Mouse (Mus musculus) granulocyte monocyte progenitor cell, adult 5-6 weeks (primary cell): ENCODE data around the gene Pde4b. TPM values are rescaled to one million over a fixed set of nuclear protein-coding genes. Genes with fewer than 3 reads are reported as not detected.

Experiments
- ATAC-seq: replicated peaks from 2 replicates; pipeline ENCODE4 v1.8.0; 2016; ENCODE audit warnings: mild to moderate bottlenecking, moderate TSS enrichment, inconsistent platforms; ENCODE audit not compliant: poor library complexity, severe bottlenecking
- total RNA-seq, 2 experiments: library from RNA; stranded (forward) in 1 of 2; stranded (reverse) in 1 of 2; fragments of 200-712, 200-1000 nt in 1 of 2; fragments of >200 nt in 1 of 2; fragmentation: Nextera tagmentation in 1 of 2; gene quantifications; 2 replicates each; pipeline ENCODE4 v1.2.3; 2014 to 2017

The Pde4b gene
- total RNA-seq, 2 experiments from 2014 or later, result 6.1 to 10.3 TPM

GRCm38 (mm10) chr4:102586787-102587186, 499.4 kb downstream of the Pde4b start:
- no peak for ATAC-seq

- peak; percentile 82 for ATAC-seq
Observed at GRCm38 (mm10) chr4:102588668-102589455, 501.5 kb downstream of the Pde4b start.

GRCm38 (mm10) chr4:102589537-102590031, 502.2 kb downstream of the Pde4b start:
- no peak for ATAC-seq

GRCm38 (mm10) chr4:102591798-102592197, 504.5 kb downstream of the Pde4b start:
- no peak for ATAC-seq

- no peak for ATAC-seq
Observed at GRCm38 (mm10) chr4:102592541-102592940, 505.2 kb downstream of the Pde4b start.

GRCm38 (mm10) chr4:102593631-102594030, 506.3 kb downstream of the Pde4b start:
- no peak for ATAC-seq

- ATAC-seq, result no peak
Observed at GRCm38 (mm10) chr4:102594506-102594905, 507.2 kb downstream of the Pde4b start.

GRCm38 (mm10) chr4:102603968-102604367, 516.6 kb downstream of the Pde4b start:
- no peak for ATAC-seq

- ATAC-seq, result no peak
Observed at GRCm38 (mm10) chr4:102605231-102605630, 517.9 kb downstream of the Pde4b start.

GRCm38 (mm10) chr4:102605722-102606341, 518.5 kb downstream of the Pde4b start:
- peak; percentile 84 for ATAC-seq

GRCm38 (mm10) chr4:102606825-102607224, 519.5 kb downstream of the Pde4b start:
- peak; percentile 48 for ATAC-seq

GRCm38 (mm10) chr4:102607744-102608416, 520.5 kb downstream of the Pde4b start:
- peak; percentile 40; the same call in 1 of the 2 replicates for ATAC-seq

- no peak for ATAC-seq
Observed at GRCm38 (mm10) chr4:102612596-102612995, 525.3 kb downstream of the Pde4b start.

- ATAC-seq, result no peak
Observed at GRCm38 (mm10) chr4:102617774-102618173, 530.4 kb downstream of the Pde4b start.

- ATAC-seq, result no peak
Observed at GRCm38 (mm10) chr4:102618609-102619008, 531.3 kb downstream of the Pde4b start.

GRCm38 (mm10) chr4:102620179-102620910, 533.0 kb downstream of the Pde4b start:
- ATAC-seq, result no peak

- ATAC-seq, result no peak
Observed at GRCm38 (mm10) chr4:102621120-102621519, 533.8 kb downstream of the Pde4b start.

GRCm38 (mm10) chr4:102622977-102623376, 535.6 kb downstream of the Pde4b start:
- no peak for ATAC-seq

GRCm38 (mm10) chr4:102623789-102624611, 536.7 kb downstream of the Pde4b start:
- peak; percentile 67 for ATAC-seq
